Mouse (Mus musculus) kidney, postnatal 10 days (tissue): Measurements from ENCODE around the gene Blvra.

Experiments
- DNase-seq: peaks from one replicate; pipeline ENCODE4 v3.0.0; 2021; ENCODE audit warnings: mixed read lengths

Gene Blvra

DNA sequence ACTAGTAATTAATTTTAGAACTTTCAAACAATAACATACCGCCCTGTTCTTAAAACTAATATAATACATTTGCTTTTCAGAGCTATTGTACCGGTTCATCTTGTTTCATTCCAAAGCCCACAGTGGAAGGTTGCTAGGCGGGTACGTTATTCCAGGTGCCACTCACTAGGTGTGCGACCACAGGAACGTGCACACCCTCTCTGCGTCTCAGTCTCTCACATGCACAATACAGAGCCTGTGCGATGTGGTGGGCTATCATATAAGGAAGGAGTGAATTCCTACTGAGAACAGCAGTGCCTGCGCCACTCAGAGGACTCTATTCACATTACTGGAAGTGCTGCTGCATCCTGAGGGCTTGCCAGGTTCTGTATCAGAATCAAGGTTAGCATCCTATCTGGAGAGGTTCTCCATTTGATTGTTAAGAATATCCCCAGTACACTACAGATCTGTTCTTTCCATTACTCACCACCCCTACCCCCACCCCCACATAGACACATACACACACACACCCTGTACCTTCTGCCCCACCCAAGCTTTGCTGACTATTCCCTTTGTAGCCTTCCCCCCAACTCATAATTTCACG, 67.5 kb downstream of the Blvra start:
- no peak for DNase-seq

DNA sequence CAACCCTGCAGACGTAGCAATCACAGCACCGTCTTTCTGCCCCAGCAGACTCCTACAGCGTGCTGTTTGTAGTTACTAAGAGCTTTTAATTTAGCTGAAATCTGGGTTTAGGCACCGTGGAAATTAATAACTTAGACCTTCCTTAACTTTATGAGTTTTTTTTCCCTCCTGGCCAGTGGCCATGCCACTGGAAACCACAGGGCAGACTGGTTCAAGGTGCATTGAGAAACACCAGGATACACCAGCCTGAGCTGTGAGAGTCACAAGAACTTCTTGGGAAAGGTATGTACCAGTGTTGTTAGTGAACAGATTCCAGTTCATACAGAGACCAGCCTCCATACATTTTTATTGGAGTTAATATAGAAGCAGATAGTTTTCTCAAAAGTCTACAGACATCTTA, 68.0 kb downstream of the Blvra start:
- no peak for DNase-seq

DNA sequence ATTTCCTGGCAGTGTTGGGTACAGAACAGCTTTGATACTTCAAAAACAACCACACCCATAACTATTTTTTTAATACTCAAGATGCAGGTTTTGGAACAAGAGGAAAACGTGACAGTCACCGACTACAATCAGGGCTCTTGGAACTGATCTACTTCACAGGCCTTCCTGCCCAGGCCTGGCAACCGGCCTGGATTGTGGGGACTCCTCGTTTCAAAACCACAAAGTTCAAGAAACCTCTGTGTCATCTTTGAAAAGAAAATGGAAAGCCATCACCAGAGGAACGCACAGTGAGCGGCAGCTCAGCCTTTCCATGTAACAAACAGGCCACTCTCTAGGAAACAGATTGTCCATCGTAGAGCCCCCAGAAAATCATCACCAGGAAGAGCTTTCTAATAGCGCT, 68.6 kb downstream of the Blvra start:
- DNase-seq = no peak

DNA sequence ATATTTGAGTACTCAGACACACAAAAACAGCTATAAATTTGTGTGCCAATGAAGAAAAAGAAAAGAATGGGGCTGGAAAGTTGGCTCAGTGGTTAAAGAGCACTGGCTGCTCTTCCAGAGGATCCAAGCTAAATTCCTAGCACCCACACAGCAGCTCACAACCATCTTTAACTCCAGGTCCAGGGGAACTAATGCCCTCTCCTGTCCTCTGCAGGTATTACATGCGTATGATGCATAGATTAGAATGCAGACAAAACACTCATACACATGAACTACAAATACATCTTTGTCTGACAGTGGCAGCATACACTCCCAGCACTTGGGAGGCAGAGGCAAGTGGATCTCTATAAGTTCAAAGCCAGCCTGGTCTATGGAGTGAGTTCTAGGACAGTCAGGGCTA, 69.1 kb downstream of the Blvra start:
- no peak for DNase-seq

DNA sequence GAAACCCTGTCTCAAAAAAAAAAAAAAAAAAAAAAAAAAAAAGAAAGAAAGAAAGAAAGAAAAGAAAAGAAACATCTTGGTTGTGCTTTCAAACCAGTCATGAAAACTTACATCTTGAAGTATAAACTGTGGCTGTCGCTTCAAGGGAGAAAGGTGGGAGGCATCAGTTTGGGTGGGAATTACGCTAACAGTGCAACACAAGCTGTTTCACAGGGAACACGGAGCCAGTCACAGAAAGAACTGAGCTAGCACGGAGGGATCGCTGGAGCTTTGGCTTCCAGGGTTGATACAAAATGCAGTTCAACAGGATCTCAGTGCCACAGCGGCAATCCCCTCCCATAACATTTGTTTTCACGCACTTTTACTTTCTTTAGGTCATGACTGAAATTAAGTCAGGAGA, 69.5 kb downstream of the Blvra start:
- no peak for DNase-seq

DNA sequence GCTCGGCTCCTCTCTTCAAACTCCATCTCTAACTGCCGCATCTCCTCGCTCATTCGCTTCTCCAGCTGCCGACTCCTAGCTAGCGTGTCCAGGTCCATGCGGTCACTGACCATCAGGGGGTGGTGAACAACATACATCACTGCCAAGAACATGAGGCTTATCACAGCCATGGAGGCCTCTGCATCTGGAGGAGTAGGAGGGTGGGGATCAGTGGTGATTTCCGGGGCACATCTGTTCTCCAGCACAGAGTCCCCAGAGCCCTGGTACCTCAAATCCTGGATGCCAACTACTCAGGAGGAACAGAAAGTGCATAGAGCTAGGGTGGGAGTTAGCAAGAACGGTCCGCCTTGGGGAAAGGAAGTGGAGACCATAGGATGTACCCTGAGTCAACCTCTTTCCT, 71.6 kb downstream of the Blvra start:
- DNase-seq = no peak

DNA sequence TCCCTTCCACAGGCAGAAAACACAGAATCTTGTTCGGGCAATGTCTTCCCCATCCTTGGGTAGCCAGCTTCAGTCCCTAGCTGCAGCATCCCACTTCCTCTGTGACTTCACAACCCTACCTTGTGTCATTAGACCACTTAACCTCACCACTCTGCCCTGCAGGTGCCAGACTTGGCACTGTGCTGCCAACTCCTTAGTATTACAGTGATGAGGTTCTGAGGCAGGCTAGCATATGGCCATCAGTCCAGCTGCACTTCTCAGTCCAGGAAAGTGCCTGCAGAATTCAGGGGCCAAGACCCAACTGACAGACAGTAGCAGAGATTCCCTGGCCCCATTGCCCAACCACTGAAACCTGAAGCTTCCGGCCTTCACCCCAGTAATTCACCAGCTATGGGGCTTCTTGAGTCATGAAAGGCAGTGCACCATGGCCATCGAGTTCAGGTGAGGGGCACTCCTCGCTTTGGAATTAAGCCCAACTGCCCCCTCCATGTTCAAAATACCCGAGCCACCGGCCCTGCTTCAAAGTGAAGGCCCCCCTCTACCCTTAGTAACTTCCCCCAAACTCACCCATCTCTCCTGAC, 72.2 kb downstream of the Blvra start:
- no peak for DNase-seq

DNA sequence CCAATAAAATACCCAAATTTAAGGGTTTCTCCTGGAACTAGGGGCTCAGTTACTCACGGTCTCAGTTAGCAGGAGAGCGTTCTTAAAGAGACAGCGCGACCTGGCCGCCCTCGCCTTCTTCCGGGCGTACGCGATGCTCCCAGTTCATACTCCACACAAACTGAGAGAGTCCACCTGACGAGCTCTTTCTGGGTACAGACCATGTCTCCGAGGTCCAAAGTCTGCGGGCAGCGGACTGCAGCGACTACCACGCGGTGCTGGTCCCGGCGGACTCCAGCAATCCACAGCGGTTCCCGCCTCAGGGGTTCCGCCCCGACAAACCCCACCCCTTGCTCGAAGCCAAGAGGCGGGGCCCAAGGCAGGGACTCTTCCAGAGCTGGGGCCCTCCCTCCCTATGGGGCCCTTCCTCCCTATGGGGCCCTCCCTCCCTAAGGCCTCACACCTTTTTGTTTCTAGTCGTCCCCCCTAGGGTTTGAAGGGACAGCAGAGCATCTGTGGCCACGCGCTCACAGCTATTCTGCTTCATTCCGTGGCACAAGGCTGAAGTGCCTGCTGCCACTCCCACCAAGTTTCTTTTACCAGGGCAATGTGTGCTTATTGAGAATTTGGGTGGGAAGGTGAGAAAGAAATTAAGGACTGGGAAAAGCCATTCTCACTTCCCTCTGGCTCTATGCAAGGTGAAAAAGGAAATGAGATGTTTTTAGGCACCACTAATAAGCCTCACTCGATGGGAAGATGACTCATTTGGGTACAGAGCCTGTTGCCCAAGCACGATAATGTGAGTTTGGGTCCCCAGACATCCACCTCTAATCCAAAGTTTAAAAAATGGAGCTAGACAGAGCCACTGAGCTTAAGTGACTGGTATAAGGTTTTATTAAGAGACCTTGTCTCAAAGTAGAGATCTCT, 72.9 kb downstream of the Blvra start, which contains the start of gene Itpripl1:
Gene Itpripl1 (minus strand): TSS at position 285 of the 906 bp plus-strand sequence.
- DNase-seq = peak; percentile 90

DNA sequence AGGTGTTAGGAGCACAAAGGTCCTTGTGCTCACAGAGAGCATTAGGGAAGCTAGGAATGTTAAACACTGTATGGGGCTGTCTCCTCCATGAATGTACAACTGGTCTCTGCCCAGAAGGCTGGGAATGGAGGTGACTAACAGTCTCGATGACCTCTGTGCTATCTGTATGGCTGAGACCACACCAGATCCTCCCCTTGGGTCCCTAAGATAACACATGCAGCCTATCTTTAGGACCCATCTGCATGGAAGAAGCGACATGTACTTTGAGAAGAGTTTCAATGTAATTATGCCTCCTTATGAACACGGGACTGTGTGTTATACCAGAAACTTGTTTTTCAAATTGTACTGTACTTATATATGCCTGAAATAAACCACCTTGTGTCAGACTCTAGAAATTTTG, 75.2 kb downstream of the Blvra start:
- no peak for DNase-seq
